Mouse (Mus musculus): ENCODE results near the gene Chek1.

Gene Chek1

DNA sequence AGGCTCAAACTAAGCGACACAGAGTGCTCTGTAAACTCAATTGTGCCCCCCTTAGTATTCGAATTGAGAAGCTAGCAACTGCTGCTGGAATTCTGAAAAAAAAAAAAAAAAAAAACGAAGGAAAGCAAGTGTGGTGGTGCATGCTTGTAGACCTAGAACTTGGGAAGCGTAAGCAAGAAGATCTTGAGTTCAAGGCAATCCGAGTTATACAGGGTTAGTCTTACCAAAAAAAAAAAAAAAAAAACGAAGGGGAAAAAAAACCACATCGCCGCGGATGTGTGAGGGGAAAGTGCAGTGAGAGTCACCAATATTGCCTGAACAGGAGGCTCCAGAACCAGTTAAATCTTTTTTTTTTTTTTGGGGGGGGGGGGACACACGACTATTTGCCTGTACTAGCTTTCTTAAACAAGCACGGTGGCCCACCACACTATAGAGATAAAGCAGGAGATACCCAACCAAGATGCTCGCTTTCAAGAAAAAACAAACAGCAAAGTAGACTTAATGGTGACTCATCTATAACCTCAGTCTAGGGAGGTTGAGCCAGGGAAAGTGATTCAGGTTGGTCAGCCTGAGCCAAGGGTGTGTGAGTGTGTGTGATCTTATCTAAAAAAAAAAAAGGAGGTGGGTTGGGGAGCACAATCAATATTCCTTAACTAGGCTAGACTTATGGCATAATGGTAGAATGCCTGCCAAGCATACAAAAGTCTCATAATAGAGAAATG, at the start of gene Chek1:
Gene Chek1 (minus strand): TSS at position 32 of the 722 bp plus-strand sequence.
- H3K36me3 ChIP-seq (ENCODE audit: insufficient read depth, low read length): peaks cover 60% of the 10 kb centered on the region
- no peaks in the 10 kb centered on the region for H3K27me3 ChIP-seq (ENCODE audit: insufficient read depth, low read length)
- H3K4me1 ChIP-seq (replicated peaks; ENCODE audit: low read depth, low read length): peaks cover 20% of the 10 kb centered on the region
- peak within 1 kb of the TSS; percentile 92 for H3K4me3 ChIP-seq (replicated peaks; ENCODE audit: low read length)
- H3K9me3 ChIP-seq (ENCODE audit: low read length): no peaks in the 10 kb centered on the region
- TF ChIP-seq CTCF (conservative IDR thresholded peaks at IDR 0.05; ENCODE audit: low read length): no peak
- no peak for TF ChIP-seq POU5F1 (IDR thresholded peaks at IDR 0.05; ENCODE audit: borderline replicate concordance, low read length)
- no peak for TF ChIP-seq NANOG (IDR thresholded peaks at IDR 0.05; ENCODE audit: borderline replicate concordance, low read length)

DNA sequence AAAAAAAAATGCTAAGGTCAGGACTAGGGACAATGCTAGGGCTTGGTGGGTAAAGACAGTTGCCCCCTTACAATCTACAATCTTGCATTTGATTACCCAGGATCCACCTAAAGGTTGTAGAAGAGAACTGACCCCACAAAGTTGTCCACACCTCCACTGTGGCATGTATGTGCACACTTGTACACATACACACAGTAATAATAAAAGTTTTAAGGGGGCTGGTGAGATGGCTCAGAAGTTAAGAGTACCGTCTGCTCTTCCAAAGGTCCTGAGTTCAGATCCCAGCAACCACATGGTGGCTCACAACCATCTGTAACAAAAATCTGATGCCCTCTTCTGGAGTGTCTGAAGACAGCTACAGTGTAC, 42.2 kb upstream of the Chek1 start:
- H3K9me3 ChIP-seq (ENCODE audit: low read length): no peaks in the 10 kb centered on the region
- peak overlapping the region; percentile 100 for H3K4me3 ChIP-seq (replicated peaks; ENCODE audit: low read length)
- H3K27me3 ChIP-seq (ENCODE audit: insufficient read depth, low read length): no peaks in the 10 kb centered on the region
- H3K36me3 ChIP-seq (ENCODE audit: insufficient read depth, low read length): peaks cover 20% of the 10 kb centered on the region
- no peak for TF ChIP-seq CTCF (conservative IDR thresholded peaks at IDR 0.05; ENCODE audit: low read length)
- no peak for TF ChIP-seq NANOG (IDR thresholded peaks at IDR 0.05; ENCODE audit: borderline replicate concordance, low read length)
- TF ChIP-seq POU5F1 (IDR thresholded peaks at IDR 0.05; ENCODE audit: borderline replicate concordance, low read length): no peak
- peaks cover 26% of the 10 kb centered on the region for H3K4me1 ChIP-seq (replicated peaks; ENCODE audit: low read depth, low read length)

DNA sequence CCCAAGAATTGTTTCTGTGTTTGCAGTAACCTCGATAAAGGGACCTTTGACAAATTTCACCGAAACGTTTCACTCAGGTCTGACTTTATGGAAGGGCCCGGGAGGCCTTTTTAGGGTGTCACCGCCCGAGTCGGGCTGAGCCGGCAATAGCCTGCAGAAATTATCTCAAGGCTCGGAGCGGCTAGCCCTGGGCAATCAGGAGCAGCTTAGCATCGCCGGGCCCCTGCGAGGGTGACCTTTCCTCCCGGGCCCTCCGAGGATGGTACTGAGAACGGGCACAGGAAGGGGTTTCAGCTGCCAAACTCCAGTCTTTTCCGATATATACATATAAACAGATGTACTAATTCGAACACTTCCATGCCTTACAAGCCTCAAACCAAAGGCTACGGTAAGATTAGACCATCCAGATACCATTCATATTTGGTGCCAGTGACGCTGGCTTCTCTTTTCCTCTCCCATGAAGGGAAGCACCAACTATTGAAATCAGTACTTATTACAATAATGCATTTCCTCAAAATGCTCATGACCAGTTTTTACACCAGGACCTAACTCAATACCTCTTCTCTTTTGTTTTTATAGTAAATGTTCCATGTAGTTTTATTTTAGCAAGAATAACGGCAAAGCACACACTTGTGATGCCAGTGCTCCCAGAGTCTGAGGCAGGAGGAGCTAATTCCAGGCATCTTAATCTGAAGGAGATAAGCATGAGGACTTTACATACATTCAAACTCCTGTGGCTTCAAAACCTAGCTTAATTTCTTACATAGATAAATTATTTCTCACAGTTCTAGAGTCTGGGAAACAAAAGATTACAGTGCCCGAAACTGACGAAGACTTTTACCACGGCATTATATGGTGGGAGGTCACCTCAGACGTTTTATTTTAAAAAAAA, 41.5 kb upstream of the Chek1 start:
- Histone ChIP-seq H3K4me3 (replicated peaks; ENCODE audit: low read length) (peak overlapping the region; percentile 100), H3K4me1 (replicated peaks; ENCODE audit: low read depth, low read length) (peaks cover 26% of the 10 kb centered on the region), H3K9me3 (ENCODE audit: low read length) (no peaks in the 10 kb centered on the region), H3K27me3 (ENCODE audit: insufficient read depth, low read length) (no peaks in the 10 kb centered on the region), H3K36me3 (ENCODE audit: insufficient read depth, low read length) (peaks cover 26% of the 10 kb centered on the region)
- TF ChIP-seq NANOG (IDR thresholded peaks at IDR 0.05; ENCODE audit: borderline replicate concordance, low read length) (no peak), POU5F1 (IDR thresholded peaks at IDR 0.05; ENCODE audit: borderline replicate concordance, low read length) (no peak), CTCF (conservative IDR thresholded peaks at IDR 0.05; ENCODE audit: low read length) (no peak)

DNA sequence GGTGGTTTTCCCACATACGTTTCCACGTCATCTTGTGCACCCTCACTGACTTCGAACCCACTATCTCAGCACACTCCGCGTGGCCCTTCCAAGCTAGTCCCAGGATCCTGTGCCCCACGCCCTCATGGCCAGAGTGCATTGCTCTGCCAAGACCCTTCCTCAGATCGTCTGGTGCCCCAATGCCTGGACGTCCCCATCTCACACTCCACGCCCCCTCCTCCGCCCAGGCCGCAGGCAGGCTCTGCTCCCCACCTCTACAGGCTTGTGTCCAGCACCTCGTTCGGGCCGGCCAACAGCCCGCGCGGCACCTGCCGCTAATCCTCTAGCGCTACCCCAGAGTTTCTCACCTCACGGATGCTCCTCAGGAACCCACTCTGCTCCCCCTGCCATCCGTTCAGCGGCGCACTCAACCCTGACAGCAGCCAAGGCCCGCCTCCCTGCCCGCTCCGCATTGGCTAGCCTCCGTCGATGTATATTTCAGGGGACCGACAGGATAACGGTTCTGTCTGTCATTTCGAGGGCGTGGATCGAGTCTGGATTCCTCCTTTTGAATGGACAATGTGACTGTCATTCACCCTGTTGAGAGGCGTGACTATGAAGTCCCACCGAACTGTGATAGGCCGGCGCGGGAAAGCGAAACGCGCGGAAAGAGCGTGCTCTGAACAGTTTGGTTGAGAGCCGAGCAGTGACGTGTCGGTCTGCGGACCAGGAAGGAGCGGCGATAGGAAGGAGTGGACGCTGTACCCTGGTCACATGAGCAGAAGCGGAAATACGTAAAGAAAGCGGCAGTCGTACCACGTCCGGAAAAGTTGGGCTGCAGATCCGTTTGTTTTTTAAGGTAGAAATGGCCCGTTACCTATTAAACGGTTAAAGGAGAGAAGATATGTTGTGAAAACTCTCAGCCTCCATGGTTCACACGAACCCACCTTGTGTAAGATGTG, 40.6 kb upstream of the Chek1 start, which contains the start of gene Stt3a:
Gene Stt3a (minus strand): TSS at position 477 of the 941 bp plus-strand sequence.
- TF ChIP-seq POU5F1 (IDR thresholded peaks at IDR 0.05; ENCODE audit: borderline replicate concordance, low read length) (no peak), NANOG (IDR thresholded peaks at IDR 0.05; ENCODE audit: borderline replicate concordance, low read length) (no peak), CTCF (conservative IDR thresholded peaks at IDR 0.05; ENCODE audit: low read length) (no peak)
- Histone ChIP-seq H3K9me3 (ENCODE audit: low read length) (no peaks in the 10 kb centered on the region), H3K27me3 (ENCODE audit: insufficient read depth, low read length) (no peaks in the 10 kb centered on the region), H3K36me3 (ENCODE audit: insufficient read depth, low read length) (peaks cover 36% of the 10 kb centered on the region), H3K4me3 (replicated peaks; ENCODE audit: low read length) (peak within 1 kb of the TSS; percentile 100), H3K4me1 (replicated peaks; ENCODE audit: low read depth, low read length) (peaks cover 26% of the 10 kb centered on the region)

DNA sequence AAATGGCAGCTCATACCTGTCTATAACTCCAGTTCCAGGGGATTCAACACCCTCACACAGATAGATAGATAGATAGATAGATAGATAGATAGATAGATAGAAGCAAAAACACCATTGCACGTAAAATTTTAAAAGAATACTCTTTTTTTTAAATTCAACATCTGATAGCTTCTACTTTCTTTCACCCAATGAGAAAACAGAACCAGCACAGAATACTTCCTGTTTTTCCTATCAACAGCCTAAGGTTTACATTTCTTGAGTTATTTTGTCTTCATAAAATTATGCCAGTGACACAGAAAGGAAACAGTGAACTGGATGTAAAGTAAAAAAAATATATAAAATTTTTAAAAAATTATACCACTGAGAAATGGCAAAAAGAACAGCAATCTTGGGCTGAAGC, 37.5 kb upstream of the Chek1 start:
- peaks cover 29% of the 10 kb centered on the region for H3K4me1 ChIP-seq (replicated peaks; ENCODE audit: low read depth, low read length)
- TF ChIP-seq POU5F1 (IDR thresholded peaks at IDR 0.05; ENCODE audit: borderline replicate concordance, low read length): no peak
- TF ChIP-seq CTCF (conservative IDR thresholded peaks at IDR 0.05; ENCODE audit: low read length): no peak
- no peak for TF ChIP-seq NANOG (IDR thresholded peaks at IDR 0.05; ENCODE audit: borderline replicate concordance, low read length)
- no peaks in the 10 kb centered on the region for H3K27me3 ChIP-seq (ENCODE audit: insufficient read depth, low read length)
- no peaks in the 10 kb centered on the region for H3K9me3 ChIP-seq (ENCODE audit: low read length)
- H3K36me3 ChIP-seq (ENCODE audit: insufficient read depth, low read length): peaks cover 63% of the 10 kb centered on the region
- no peak overlapping the region for H3K4me3 ChIP-seq (replicated peaks; ENCODE audit: low read length)

DNA sequence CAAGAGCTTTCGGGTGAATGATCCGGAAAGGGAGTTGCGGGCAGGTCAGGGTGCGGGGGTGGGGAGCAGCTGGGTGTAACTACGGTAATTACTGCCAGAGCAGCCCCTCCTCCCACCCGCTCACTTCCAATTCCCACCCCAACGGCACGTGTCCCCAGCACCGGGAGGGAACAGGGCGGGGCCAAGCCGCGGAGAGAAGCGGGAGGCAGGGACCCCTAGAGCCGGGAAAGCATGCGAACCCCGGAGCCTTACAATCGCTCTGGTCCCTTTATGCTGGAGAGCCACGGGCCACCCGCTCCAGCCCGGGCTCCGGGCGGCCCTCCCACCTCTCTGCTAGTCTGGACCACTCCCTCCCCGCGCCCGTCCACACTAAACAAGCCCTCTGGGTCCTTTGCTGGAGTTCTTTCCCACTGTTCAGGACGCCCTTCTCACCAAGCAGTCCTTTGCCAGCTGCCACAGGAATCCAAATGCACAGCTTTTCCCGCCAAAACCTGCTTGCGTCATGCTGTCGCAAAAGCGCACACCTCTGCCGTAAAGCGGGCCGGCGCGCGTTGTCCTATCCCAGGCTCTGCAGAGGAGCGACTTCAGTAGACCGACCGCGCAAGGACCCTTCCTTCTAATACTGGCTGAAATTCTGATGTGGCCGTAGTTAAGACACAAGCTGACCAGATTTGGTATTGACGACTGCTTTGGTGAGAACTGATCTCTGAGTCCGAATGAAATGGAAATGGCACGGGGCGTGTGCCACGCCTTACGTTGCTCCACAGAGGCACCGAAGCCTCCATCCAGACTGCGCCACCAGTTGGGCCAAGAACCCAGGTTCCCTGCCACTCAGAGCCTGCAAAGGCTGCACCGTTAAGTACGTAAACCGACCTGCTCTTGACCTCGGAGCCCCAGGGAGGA, 483 bp downstream of the Chek1 start:
- TF ChIP-seq NANOG (IDR thresholded peaks at IDR 0.05; ENCODE audit: borderline replicate concordance, low read length): no peak
- no peak for TF ChIP-seq POU5F1 (IDR thresholded peaks at IDR 0.05; ENCODE audit: borderline replicate concordance, low read length)
- TF ChIP-seq CTCF (conservative IDR thresholded peaks at IDR 0.05; ENCODE audit: low read length): no peak
- H3K4me1 ChIP-seq (replicated peaks; ENCODE audit: low read depth, low read length): peaks cover 20% of the 10 kb centered on the region
- no peaks in the 10 kb centered on the region for H3K9me3 ChIP-seq (ENCODE audit: low read length)
- peak overlapping the region; percentile 92 for H3K4me3 ChIP-seq (replicated peaks; ENCODE audit: low read length)
- peaks cover 60% of the 10 kb centered on the region for H3K36me3 ChIP-seq (ENCODE audit: insufficient read depth, low read length)
- no peaks in the 10 kb centered on the region for H3K27me3 ChIP-seq (ENCODE audit: insufficient read depth, low read length)

DNA sequence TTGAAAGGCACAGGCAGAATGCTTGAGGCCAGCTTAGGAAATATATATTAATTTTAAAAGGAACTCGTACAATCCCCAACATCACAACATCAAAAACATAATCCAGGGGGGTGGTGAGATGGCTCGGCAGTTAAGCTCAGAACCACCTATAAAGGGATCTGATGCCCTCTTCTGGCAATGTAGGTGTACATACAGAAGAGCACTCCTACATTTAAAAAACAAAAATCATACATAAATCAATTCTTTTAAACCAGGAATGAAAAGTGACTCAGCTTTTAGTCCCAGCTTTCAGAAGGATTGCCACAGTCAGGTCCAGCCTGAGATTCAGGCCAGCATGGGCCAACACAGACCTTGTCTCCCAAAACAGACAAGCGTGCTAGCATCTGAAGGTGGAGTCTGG, 10.2 kb downstream of the Chek1 start:
- Histone ChIP-seq H3K9me3 (ENCODE audit: low read length) (no peaks in the 10 kb centered on the region), H3K36me3 (ENCODE audit: insufficient read depth, low read length) (peaks cover 91% of the 10 kb centered on the region), H3K4me1 (replicated peaks; ENCODE audit: low read depth, low read length) (no peaks in the 10 kb centered on the region), H3K4me3 (replicated peaks; ENCODE audit: low read length) (no peak overlapping the region), H3K27me3 (ENCODE audit: insufficient read depth, low read length) (no peaks in the 10 kb centered on the region)
- TF ChIP-seq CTCF (conservative IDR thresholded peaks at IDR 0.05; ENCODE audit: low read length) (peak; percentile 14; the same call in 1 of the 2 replicates), NANOG (IDR thresholded peaks at IDR 0.05; ENCODE audit: borderline replicate concordance, low read length) (no peak)

Data from E14TG2a.4 (cell line).